Comparison of ENCODE assay signal across 18 mouse cellular contexts in genomic region chr10:20568630-20569029, GRCm38 (mm10).
DNase-seq lines count a peak whose midpoint lies in the region; ATAC-seq and TF ChIP-seq lines count a peak whose summit lies in the region.
"Had no signal": no experiment of that assay in that cellular context is flagged by ENCODE, and none has a peak within 500 bp of the region (broad histone marks: within the 10 kb centered on the region; RNA-seq: fewer than 3 reads in every experiment).

No protein-coding gene starts in this region.

- WGBS in forebrain, embryonic 15.5 days: 64% methylated on average over 6 of the region's 6 CpGs
- WGBS in forebrain, postnatal 0 days: 48% methylated on average over 6 of the region's 6 CpGs
- 67% methylated on average over 6 of the region's 6 CpGs for WGBS in hindbrain, postnatal 0 days
- WGBS in hindbrain, embryonic 13.5 days: 90% methylated on average over 6 of the region's 6 CpGs
- WGBS in lung, postnatal 0 days: 41% methylated on average over 6 of the region's 6 CpGs
- WGBS in lung, adult 2 months: 56% methylated on average over 6 of the region's 6 CpGs
- WGBS in embryonic facial prominence, embryonic 15.5 days: 63% methylated on average over 6 of the region's 6 CpGs

- H3K4me1 ChIP-seq in forebrain, embryonic 15.5 days: no peaks in the 10 kb centered on the region
- no peaks in the 10 kb centered on the region for H3K4me1 ChIP-seq in forebrain, postnatal 0 days (ENCODE audit: insufficient read depth)
- 0 out of 2 replicates have a peak, but pooled peaks cover 7% of the 10 kb centered on the region for H3K4me1 ChIP-seq in hindbrain, postnatal 0 days (ENCODE audit: insufficient read depth, low read length)
- no peaks in the 10 kb centered on the region for H3K4me1 ChIP-seq in hindbrain, embryonic 13.5 days (replicated peaks)
- no peaks in the 10 kb centered on the region for H3K4me1 ChIP-seq in lung, postnatal 0 days (ENCODE audit: insufficient read depth, low read depth, low read length)
- H3K4me1 ChIP-seq in lung, adult 2 months (ENCODE audit: control insufficient read depth, insufficient read depth, low read length): no peaks in the 10 kb centered on the region
- H3K4me1 ChIP-seq in embryonic facial prominence, embryonic 15.5 days: no peaks in the 10 kb centered on the region
- H3K4me1 ChIP-seq: lung, embryonic 15.5 days; midbrain, embryonic 12.5 days; stomach, embryonic 15.5 days had no signal

- DNase-seq in forebrain, postnatal 0 days: no peak
- peak; percentile 30 for DNase-seq in hindbrain, postnatal 0 days (ENCODE audit: low spot score)
- DNase-seq in lung, postnatal 0 days (ENCODE audit: low spot score): peak; percentile 49
- no peak for DNase-seq in lung, adult 2 months
- no peak for DNase-seq in cerebellum, adult 9-11 months
- DNase-seq: adrenal gland, postnatal 25 days; cerebellum, postnatal 14 days; gastrocnemius, postnatal 25 days; kidney, adult 11 months; liver; right cerebral cortex, adult 18-20 months; spleen, adult 18-20 months had no signal

- H3K9ac ChIP-seq in forebrain, embryonic 15.5 days (replicated peaks): no peak overlapping the region
- H3K9ac ChIP-seq in forebrain, postnatal 0 days: no peak overlapping the region
- no peak overlapping the region for H3K9ac ChIP-seq in hindbrain, postnatal 0 days (replicated peaks; ENCODE audit: low read length)
- H3K9ac ChIP-seq in hindbrain, embryonic 13.5 days: no peak overlapping the region
- no peak overlapping the region for H3K9ac ChIP-seq in lung, postnatal 0 days (replicated peaks; ENCODE audit: low read depth)
- H3K9ac ChIP-seq in embryonic facial prominence, embryonic 15.5 days: no peak overlapping the region
- H3K9ac ChIP-seq: lung, embryonic 15.5 days; midbrain, embryonic 12.5 days; stomach, embryonic 15.5 days had no signal

- 0 out of 2 replicates have a peak, but pooled peaks have one; percentile 51 for ATAC-seq in forebrain, embryonic 15.5 days (replicated peaks)
- ATAC-seq in forebrain, postnatal 0 days: no peak
- ATAC-seq in hindbrain, postnatal 0 days: no peak
- no peak for ATAC-seq in hindbrain, embryonic 13.5 days (ENCODE audit: low FRiP score)
- no peak for ATAC-seq in lung, postnatal 0 days
- peak; percentile 57; the same call in 1 of the 2 replicates for ATAC-seq in embryonic facial prominence, embryonic 15.5 days (ENCODE audit: insufficient number of reproducible peaks, low FRiP score, low TSS enrichment, low read depth)

- no peak overlapping the region for H3K27ac ChIP-seq in forebrain, embryonic 15.5 days (replicated peaks)
- no peak overlapping the region for H3K27ac ChIP-seq in forebrain, postnatal 0 days (ENCODE audit: low read depth, low read length)
- H3K27ac ChIP-seq in hindbrain, postnatal 0 days: no peak overlapping the region
- H3K27ac ChIP-seq in hindbrain, embryonic 13.5 days: no peak overlapping the region
- H3K27ac ChIP-seq in lung, postnatal 0 days (ENCODE audit: low read length): no peak overlapping the region
- H3K27ac ChIP-seq in embryonic facial prominence, embryonic 15.5 days (replicated peaks): no peak overlapping the region
- H3K27ac ChIP-seq: lung, embryonic 15.5 days; midbrain, embryonic 12.5 days; stomach, embryonic 15.5 days had no signal

- no peak for TF ChIP-seq CTCF in forebrain, postnatal 0 days (IDR thresholded peaks at IDR 0.05; ENCODE audit: low read depth)
- TF ChIP-seq CTCF in hindbrain, postnatal 0 days (IDR thresholded peaks at IDR 0.05; ENCODE audit: low read depth): no peak
- TF ChIP-seq CTCF in lung, postnatal 0 days (IDR thresholded peaks at IDR 0.05): no peak
- TF ChIP-seq CTCF in lung, adult 2 months (IDR thresholded peaks at IDR 0.05; ENCODE audit: insufficient read depth, low read length): no peak

- H3K4me3 ChIP-seq in forebrain, embryonic 15.5 days: no peak overlapping the region
- H3K4me3 ChIP-seq in forebrain, postnatal 0 days (ENCODE audit: low read depth, low read length): no peak overlapping the region
- H3K4me3 ChIP-seq in hindbrain, postnatal 0 days (ENCODE audit: low read length): no peak overlapping the region
- no peak overlapping the region for H3K4me3 ChIP-seq in hindbrain, embryonic 13.5 days
- H3K4me3 ChIP-seq in lung, postnatal 0 days (ENCODE audit: low read depth, low read length): no peak overlapping the region
- no peak overlapping the region for H3K4me3 ChIP-seq in lung, adult 2 months (replicated peaks; ENCODE audit: extremely low read depth, low read depth, low read length)
- no peak overlapping the region for H3K4me3 ChIP-seq in embryonic facial prominence, embryonic 15.5 days (replicated peaks)
- H3K4me3 ChIP-seq: lung, embryonic 15.5 days; midbrain, embryonic 12.5 days; stomach, embryonic 15.5 days had no signal

- H3K36me3 ChIP-seq in forebrain, embryonic 15.5 days: no peaks in the 10 kb centered on the region
- no peaks in the 10 kb centered on the region for H3K36me3 ChIP-seq in forebrain, postnatal 0 days (ENCODE audit: insufficient read depth)
- no peaks in the 10 kb centered on the region for H3K36me3 ChIP-seq in hindbrain, postnatal 0 days (ENCODE audit: insufficient read depth, low read length)
- no peaks in the 10 kb centered on the region for H3K36me3 ChIP-seq in hindbrain, embryonic 13.5 days
- no peaks in the 10 kb centered on the region for H3K36me3 ChIP-seq in lung, postnatal 0 days (ENCODE audit: insufficient read depth, low read length)
- H3K36me3 ChIP-seq in embryonic facial prominence, embryonic 15.5 days: no peaks in the 10 kb centered on the region
- H3K36me3 ChIP-seq: lung, embryonic 15.5 days; midbrain, embryonic 12.5 days; stomach, embryonic 15.5 days had no signal

- no peaks in the 10 kb centered on the region for H3K9me3 ChIP-seq in forebrain, embryonic 15.5 days
- H3K9me3 ChIP-seq in forebrain, postnatal 0 days (ENCODE audit: low read length): no peaks in the 10 kb centered on the region
- H3K9me3 ChIP-seq in hindbrain, postnatal 0 days (ENCODE audit: low read length): no peaks in the 10 kb centered on the region
- no peaks in the 10 kb centered on the region for H3K9me3 ChIP-seq in hindbrain, embryonic 13.5 days
- no peaks in the 10 kb centered on the region for H3K9me3 ChIP-seq in lung, postnatal 0 days (ENCODE audit: low read length)
- no peaks in the 10 kb centered on the region for H3K9me3 ChIP-seq in embryonic facial prominence, embryonic 15.5 days (replicated peaks)
- H3K9me3 ChIP-seq: lung, embryonic 15.5 days; midbrain, embryonic 12.5 days; stomach, embryonic 15.5 days had no signal

- TF ChIP-seq POLR2A in lung, adult 2 months (IDR thresholded peaks at IDR 0.05; ENCODE audit: borderline replicate concordance, extremely low read depth, low read depth, low read length): no peak

- TF ChIP-seq EP300 in lung, postnatal 0 days (IDR thresholded peaks at IDR 0.05): no peak

- no peak overlapping the region for H3K4me2 ChIP-seq in forebrain, embryonic 15.5 days (replicated peaks)
- no peak overlapping the region for H3K4me2 ChIP-seq in forebrain, postnatal 0 days (ENCODE audit: low read depth)
- no peak overlapping the region for H3K4me2 ChIP-seq in hindbrain, postnatal 0 days (ENCODE audit: low read depth, low read length)
- no peak overlapping the region for H3K4me2 ChIP-seq in hindbrain, embryonic 13.5 days
- no peak overlapping the region for H3K4me2 ChIP-seq in lung, postnatal 0 days (replicated peaks; ENCODE audit: low read depth, low read length)
- H3K4me2 ChIP-seq in embryonic facial prominence, embryonic 15.5 days (replicated peaks): no peak overlapping the region
- H3K4me2 ChIP-seq: lung, embryonic 15.5 days; midbrain, embryonic 12.5 days; stomach, embryonic 15.5 days had no signal

- no peaks in the 10 kb centered on the region for H3K27me3 ChIP-seq in forebrain, embryonic 15.5 days
- no peaks in the 10 kb centered on the region for H3K27me3 ChIP-seq in forebrain, postnatal 0 days (ENCODE audit: insufficient read depth, low read length)
- no peaks in the 10 kb centered on the region for H3K27me3 ChIP-seq in hindbrain, postnatal 0 days (ENCODE audit: insufficient read depth, low read length)
- no peaks in the 10 kb centered on the region for H3K27me3 ChIP-seq in hindbrain, embryonic 13.5 days
- H3K27me3 ChIP-seq in lung, postnatal 0 days (replicated peaks; ENCODE audit: insufficient read depth, low read length): no peaks in the 10 kb centered on the region
- no peaks in the 10 kb centered on the region for H3K27me3 ChIP-seq in embryonic facial prominence, embryonic 15.5 days
- H3K27me3 ChIP-seq: lung, embryonic 15.5 days; midbrain, embryonic 12.5 days; stomach, embryonic 15.5 days had no signal

Comparison
In these comparisons a context has a peak if more than half of its experiments do, and no peak if none do; other contexts are left out.
1. ATAC-seq: peak in forebrain, embryonic 15.5 days (single experiment) and embryonic facial prominence, embryonic 15.5 days (single experiment); none in forebrain, postnatal 0 days (single experiment), hindbrain, postnatal 0 days (single experiment), hindbrain, embryonic 13.5 days (single experiment) and lung, postnatal 0 days (single experiment).
2. DNase-seq: peak in hindbrain, postnatal 0 days (single experiment) and lung, postnatal 0 days (single experiment); none in forebrain, postnatal 0 days (single experiment), lung, adult 2 months (single experiment) and cerebellum, adult 9-11 months (single experiment).